Mouse (Mus musculus): ENCODE measurements around the gene Serpinb1c. TPM values are rescaled to one million over a fixed set of nuclear protein-coding genes. Genes with fewer than 3 reads are reported as not detected.

The Serpinb1c gene
- polyA plus RNA-seq, 1 experiment from 2014 or later = not detected

- Histone ChIP-seq H3K27me3 (ENCODE audit: control insufficient read depth, insufficient read depth, low read depth, low read length) (no peaks in the 10 kb centered on the region), H3K27ac (ENCODE audit: low read length) (no peak overlapping the region), H3K4me2 (ENCODE audit: low read length) (no peak overlapping the region), H3K36me3 (ENCODE audit: control insufficient read depth, insufficient read depth, low read length) (no peaks in the 10 kb centered on the region), H3K9me3 (replicated peaks; ENCODE audit: control insufficient read depth, low read length, poor library complexity, severe bottlenecking) (no peaks in the 10 kb centered on the region), H3K9ac (ENCODE audit: low read depth, low read length) (no peak overlapping the region), H3K4me1 (ENCODE audit: control insufficient read depth, insufficient read depth, low read length) (no peaks in the 10 kb centered on the region), H3K4me3 (ENCODE audit: low read depth, low read length) (no peak overlapping the region)
- WGBS = 76% methylated on average over 6 of the region's 6 CpGs
- no peak for ATAC-seq
Observed at GRCm38 (mm10) chr13:32833237-32833636, 64.8 kb downstream of the Serpinb1c start.

DNA sequence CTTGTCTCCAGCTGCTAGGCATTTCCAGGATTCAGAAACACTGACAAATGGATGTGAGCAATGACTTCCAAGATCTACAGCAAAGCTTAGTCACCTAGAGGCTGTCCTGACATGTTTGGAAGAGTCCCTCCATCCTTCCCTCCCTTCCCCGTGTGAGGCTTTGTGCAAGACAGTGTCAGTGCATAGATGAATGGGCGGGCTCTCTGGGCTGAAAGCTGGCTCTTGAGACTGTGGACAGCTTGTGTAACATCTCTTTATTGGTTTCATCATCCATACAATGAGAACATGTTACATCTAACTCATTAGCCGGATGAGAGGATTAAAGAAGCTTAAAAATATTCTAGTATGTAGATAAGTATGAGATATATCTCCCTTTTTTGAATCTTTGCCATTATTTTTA, 65.2 kb downstream of the Serpinb1c start:
- Histone ChIP-seq H3K27me3 (ENCODE audit: control insufficient read depth, insufficient read depth, low read depth, low read length) (no peaks in the 10 kb centered on the region), H3K36me3 (ENCODE audit: control insufficient read depth, insufficient read depth, low read length) (no peaks in the 10 kb centered on the region), H3K9me3 (replicated peaks; ENCODE audit: control insufficient read depth, low read length, poor library complexity, severe bottlenecking) (no peaks in the 10 kb centered on the region), H3K4me3 (ENCODE audit: low read depth, low read length) (no peak overlapping the region), H3K4me2 (ENCODE audit: low read length) (no peak overlapping the region), H3K9ac (ENCODE audit: low read depth, low read length) (no peak overlapping the region), H3K4me1 (ENCODE audit: control insufficient read depth, insufficient read depth, low read length) (no peaks in the 10 kb centered on the region), H3K27ac (ENCODE audit: low read length) (no peak overlapping the region)
- no peak for ATAC-seq
- 68% methylated on average over 3 of the region's 3 CpGs for WGBS

- H3K9me3 ChIP-seq (replicated peaks; ENCODE audit: control insufficient read depth, low read length, poor library complexity, severe bottlenecking) = no peaks in the 10 kb centered on the region
- H3K4me3 ChIP-seq (ENCODE audit: low read depth, low read length) = no peak overlapping the region
- no peaks in the 10 kb centered on the region for H3K36me3 ChIP-seq (ENCODE audit: control insufficient read depth, insufficient read depth, low read length)
- no peak overlapping the region for H3K4me2 ChIP-seq (ENCODE audit: low read length)
- no peaks in the 10 kb centered on the region for H3K4me1 ChIP-seq (ENCODE audit: control insufficient read depth, insufficient read depth, low read length)
- H3K9ac ChIP-seq (ENCODE audit: low read depth, low read length) = no peak overlapping the region
- no peak overlapping the region for H3K27ac ChIP-seq (ENCODE audit: low read length)
- ATAC-seq = no peak
- 81% methylated on average over 3 of the region's 3 CpGs for WGBS
- no peaks in the 10 kb centered on the region for H3K27me3 ChIP-seq (ENCODE audit: control insufficient read depth, insufficient read depth, low read depth, low read length)
Observed at GRCm38 (mm10) chr13:32831505-32832273, 66.3 kb downstream of the Serpinb1c start.

Other genes starting within 250 kb of the Serpinb1c start
- gene Mylk4, start 114.3 kb downstream of the Serpinb1c start, polyA plus RNA-seq (2015; fragmentation: Nextera tagmentation; extraction: Ambion mirVana) = 0.10 and 0.17 TPM in 2 replicates
- gene Wrnip1, start 96.2 kb downstream of the Serpinb1c start, polyA plus RNA-seq (2015; fragmentation: Nextera tagmentation; extraction: Ambion mirVana) = 29.5 and 32.5 TPM in 2 replicates
- not detected in 2 replicates for gene D930007J09Rik, start 95.4 kb downstream of the Serpinb1c start, polyA plus RNA-seq (2015; fragmentation: Nextera tagmentation; extraction: Ambion mirVana)
- gene Serpinb1a, start 47.0 kb downstream of the Serpinb1c start, polyA plus RNA-seq (2015; fragmentation: Nextera tagmentation; extraction: Ambion mirVana) = 1.7 and 2.3 TPM in 2 replicates
- gene Serpinb6b, start 67.0 kb upstream of the Serpinb1c start, polyA plus RNA-seq (2015; fragmentation: Nextera tagmentation; extraction: Ambion mirVana) = 1.2 and 2.0 TPM in 2 replicates
- 1.9 and 2.0 TPM in 2 replicates for gene Serpinb9, start 105.0 kb upstream of the Serpinb1c start, polyA plus RNA-seq (2015; fragmentation: Nextera tagmentation; extraction: Ambion mirVana)
- 0.13 and 0.30 TPM in 2 replicates for gene Serpinb9b, start 129.2 kb upstream of the Serpinb1c start, polyA plus RNA-seq (2015; fragmentation: Nextera tagmentation; extraction: Ambion mirVana)
- 3.2 and 4.3 TPM in 2 replicates for gene Serpinb1b, start 180.4 kb upstream of the Serpinb1c start, polyA plus RNA-seq (2015; fragmentation: Nextera tagmentation; extraction: Ambion mirVana)

Measured in midbrain, embryonic 16.5 days (tissue).